Comparison of ENCODE assay signal across 26 mouse cellular contexts in genomic region chr14:60709749-60710148, GRCm38 (mm10). TPM values are rescaled to one million over a fixed set of nuclear protein-coding genes. Genes with fewer than 3 reads are reported as not detected.
DNase-seq lines count a peak whose midpoint lies in the region; ATAC-seq and TF ChIP-seq lines count a peak whose summit lies in the region.
"Had no signal": no experiment of that assay in that cellular context is flagged by ENCODE, and none has a peak within 500 bp of the region (broad histone marks: within the 10 kb centered on the region; RNA-seq: fewer than 3 reads in every experiment).

No protein-coding gene starts in this region.

- no peak for DNase-seq in embryonic facial prominence, embryonic 10.5 days (ENCODE audit: low spot score)
- no peak for DNase-seq in liver
- DNase-seq in thymus, postnatal 25 days = peak; percentile 54
- DNase-seq in c-Kit-positive CD71-positive TER-119-positive erythroid progenitor cells, embryonic 14.5 days (ENCODE audit: low spot score) = no peak
- DNase-seq: adrenal gland, postnatal 25 days; cerebellum, adult 11-12 months; cerebellum, postnatal 10 days; gastrocnemius, postnatal 36 days; kidney, adult 9 months; kidney, postnatal 14 days; layer of hippocampus, postnatal 36 days had no signal

- WGBS in embryonic facial prominence, embryonic 13.5 days = 83% methylated on average over 8 of the region's 8 CpGs
- WGBS in embryonic facial prominence, embryonic 10.5 days = 88% methylated on average over 8 of the region's 8 CpGs
- WGBS in liver, embryonic 15.5 days (ENCODE audit: insufficient replicate concordance) = 63% methylated on average over 8 of the region's 8 CpGs
- WGBS in olfactory bulb, adult 2 months = 95% methylated on average over 8 of the region's 8 CpGs

- no peaks in the 10 kb centered on the region for H3K27me3 ChIP-seq in embryonic facial prominence, embryonic 13.5 days
- H3K27me3 ChIP-seq in embryonic facial prominence, embryonic 10.5 days (replicated peaks; ENCODE audit: low read depth, poor library complexity, severe bottlenecking) = no peaks in the 10 kb centered on the region
- no peaks in the 10 kb centered on the region for H3K27me3 ChIP-seq in liver, embryonic 15.5 days
- H3K27me3 ChIP-seq: forebrain, embryonic 13.5 days; limb, embryonic 12.5 days had no signal

- 0 out of 2 replicates have a peak overlapping the region, but pooled peaks have one; percentile 21 for H3K9ac ChIP-seq in embryonic facial prominence, embryonic 13.5 days
- no peak overlapping the region for H3K9ac ChIP-seq in liver, embryonic 15.5 days
- H3K9ac ChIP-seq: forebrain, embryonic 13.5 days; limb, embryonic 12.5 days had no signal

- TF ChIP-seq POLR2A in olfactory bulb, adult 2 months (IDR thresholded peaks at IDR 0.05; ENCODE audit: insufficient read depth, low read depth, low read length) = no peak

- no peaks in the 10 kb centered on the region for H3K9me3 ChIP-seq in embryonic facial prominence, embryonic 13.5 days
- no peaks in the 10 kb centered on the region for H3K9me3 ChIP-seq in embryonic facial prominence, embryonic 10.5 days
- no peaks in the 10 kb centered on the region for H3K9me3 ChIP-seq in liver, embryonic 15.5 days (replicated peaks)
- H3K9me3 ChIP-seq: forebrain, embryonic 13.5 days; hindbrain, embryonic 10.5 days; limb, embryonic 12.5 days had no signal

- no peak overlapping the region for H3K4me3 ChIP-seq in embryonic facial prominence, embryonic 13.5 days
- H3K4me3 ChIP-seq in embryonic facial prominence, embryonic 10.5 days = no peak overlapping the region
- H3K4me3 ChIP-seq in liver, embryonic 15.5 days (replicated peaks) = no peak overlapping the region
- H3K4me3 ChIP-seq in olfactory bulb, adult 2 months (ENCODE audit: insufficient read depth, low read depth, low read length) = peak overlapping the region; percentile 4; the same call in 1 of the 2 replicates
- H3K4me3 ChIP-seq: forebrain, embryonic 13.5 days; hindbrain, embryonic 10.5 days; limb, embryonic 12.5 days had no signal

- no peak overlapping the region for H3K27ac ChIP-seq in embryonic facial prominence, embryonic 13.5 days
- no peak overlapping the region for H3K27ac ChIP-seq in embryonic facial prominence, embryonic 10.5 days (replicated peaks)
- 0 out of 2 replicates have a peak overlapping the region, but pooled peaks have one; percentile 34 for H3K27ac ChIP-seq in liver, embryonic 15.5 days (replicated peaks)
- H3K27ac ChIP-seq in olfactory bulb, adult 2 months (ENCODE audit: insufficient read depth, low read depth, low read length) = no peak overlapping the region
- H3K27ac ChIP-seq: forebrain, embryonic 13.5 days; hindbrain, embryonic 10.5 days had no signal

- H3K36me3 ChIP-seq in embryonic facial prominence, embryonic 13.5 days = no peaks in the 10 kb centered on the region
- H3K36me3 ChIP-seq in embryonic facial prominence, embryonic 10.5 days (replicated peaks) = peaks cover 58% of the 10 kb centered on the region
- H3K36me3 ChIP-seq in liver, embryonic 15.5 days (replicated peaks) = 0 out of 2 replicates have a peak, but pooled peaks cover 10% of the 10 kb centered on the region
- H3K36me3 ChIP-seq: limb, embryonic 12.5 days had no signal

- no peak for TF ChIP-seq CTCF in olfactory bulb, adult 2 months (IDR thresholded peaks at IDR 0.05; ENCODE audit: insufficient read depth, low read depth, low read length)

- no peak overlapping the region for H3K4me2 ChIP-seq in embryonic facial prominence, embryonic 13.5 days
- no peak overlapping the region for H3K4me2 ChIP-seq in liver, embryonic 15.5 days
- H3K4me2 ChIP-seq: forebrain, embryonic 13.5 days; heart, embryonic 11.5 days; limb, embryonic 12.5 days; midbrain, embryonic 11.5 days had no signal

- peaks cover 35% of the 10 kb centered on the region for H3K4me1 ChIP-seq in embryonic facial prominence, embryonic 13.5 days
- peaks cover 34% of the 10 kb centered on the region for H3K4me1 ChIP-seq in embryonic facial prominence, embryonic 10.5 days
- H3K4me1 ChIP-seq in liver, embryonic 15.5 days (replicated peaks) = peaks cover 17% of the 10 kb centered on the region
- peaks cover 12% of the 10 kb centered on the region for H3K4me1 ChIP-seq in olfactory bulb, adult 2 months (ENCODE audit: control insufficient read depth, insufficient read depth, low read length)
- H3K4me1 ChIP-seq: forebrain, embryonic 13.5 days had no signal

- ATAC-seq in embryonic facial prominence, embryonic 13.5 days (ENCODE audit: insufficient number of reproducible peaks, insufficient read depth, low FRiP score, low TSS enrichment, low read depth) = no peak
- no peak for ATAC-seq in liver, embryonic 15.5 days (ENCODE audit: insufficient read depth)
- no peak for ATAC-seq in cerebellum, adult (ENCODE audit: insufficient number of reproducible peaks, low FRiP score, low TSS enrichment)
- ATAC-seq: forebrain, embryonic 13.5 days; hindbrain, embryonic 16.5 days; intestine, embryonic 16.5 days; lung, postnatal 0 days had no signal

RNA-seq across cellular contexts. Expression of gene C1qtnf9, which starts 58.2 kb away (rescaled TPM):
- 0.80 and 1.0 TPM in 2 replicates for polyA plus RNA-seq in embryonic facial prominence, embryonic 13.5 days (2015; fragmentation: Nextera tagmentation; extraction: Ambion mirVana)
- 0.15 and 0.18 TPM in 2 replicates for polyA plus RNA-seq in embryonic facial prominence, embryonic 10.5 days (2016; fragmentation: Nextera tagmentation; extraction: Ambion mirVana)
- polyA plus RNA-seq in liver, embryonic 15.5 days (2015; fragmentation: Nextera tagmentation; extraction: Ambion mirVana) = 0.17 and 0.23 TPM in 2 replicates
- polyA plus RNA-seq in olfactory bulb, adult 2 months (2012; ENCODE audit: insufficient read depth, insufficient read length, low replicate concordance, missing spikeins) = not detected in 2 replicates
- polyA plus RNA-seq: activated CD4-positive, CD25-positive, alpha-beta regulatory T cell, adult 4 months; embryonic facial prominence, embryonic 11.5 days; heart, embryonic 11.5 days; midbrain, embryonic 11.5 days; neural tube, embryonic 14.5 days had no signal
